Mouse (Mus musculus) liver, adult (tissue): ENCODE data around the gene Siah1b.

Experiments
- GATA4 ChIP-seq: IDR thresholded peaks from 2 replicates; pipeline ENCODE4 v1.6.1; 2014; ENCODE audit warnings: mild to moderate bottlenecking, low read length; ENCODE audit not compliant: insufficient replicate concordance

Gene Siah1b

DNA sequence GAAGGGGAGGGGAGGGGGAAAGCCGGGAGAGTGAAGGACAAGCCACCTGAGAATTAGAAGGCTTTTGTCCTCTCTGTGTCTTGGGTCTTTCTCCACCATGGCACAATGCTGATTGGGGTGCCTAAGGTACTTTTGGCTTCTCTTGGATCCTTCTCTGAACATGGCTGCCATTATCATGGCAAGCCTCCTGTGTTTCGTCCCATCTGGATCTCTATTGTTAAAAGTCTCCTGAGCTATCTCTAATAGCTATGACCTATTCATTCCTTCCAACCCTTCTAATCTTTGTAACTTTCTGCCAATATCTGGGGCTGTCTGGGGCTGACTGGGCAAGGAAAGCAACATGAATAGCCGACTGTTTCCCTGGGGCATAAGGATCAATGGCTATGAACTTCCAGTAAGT lies 17.8 kb downstream of the Siah1b start:
- TF ChIP-seq GATA4: no peak

- no peak for TF ChIP-seq GATA4
Observed at GRCm38 (mm10) chrX:164055726-164056125, 20.6 kb downstream of the Siah1b start.

GRCm38 (mm10) chrX:164046736-164047135 lies 29.6 kb downstream of the Siah1b start:
- TF ChIP-seq GATA4: no peak

DNA sequence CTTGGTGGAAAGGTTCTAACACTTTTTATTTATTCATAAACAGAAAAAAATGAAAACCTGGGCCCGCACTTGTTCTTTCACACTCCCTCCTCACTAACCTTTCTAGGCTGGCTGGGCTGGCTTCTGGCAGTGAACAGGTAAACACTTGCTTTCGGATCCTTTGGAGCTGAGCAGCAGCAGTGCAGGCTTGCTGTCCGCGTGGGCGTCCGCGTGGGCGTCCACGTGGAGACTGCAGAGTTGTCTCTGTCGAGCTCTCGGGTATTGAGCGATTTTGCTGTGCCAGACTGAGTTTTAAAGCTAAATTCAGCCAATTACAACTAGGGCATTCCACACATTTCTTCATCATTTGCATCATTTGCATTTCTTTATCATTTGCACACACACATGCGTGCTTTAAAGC lies 34.2 kb downstream of the Siah1b start:
- no peak for TF ChIP-seq GATA4

- TF ChIP-seq GATA4: no peak
Observed at GRCm38 (mm10) chrX:164038882-164039281, 37.4 kb downstream of the Siah1b start.

DNA sequence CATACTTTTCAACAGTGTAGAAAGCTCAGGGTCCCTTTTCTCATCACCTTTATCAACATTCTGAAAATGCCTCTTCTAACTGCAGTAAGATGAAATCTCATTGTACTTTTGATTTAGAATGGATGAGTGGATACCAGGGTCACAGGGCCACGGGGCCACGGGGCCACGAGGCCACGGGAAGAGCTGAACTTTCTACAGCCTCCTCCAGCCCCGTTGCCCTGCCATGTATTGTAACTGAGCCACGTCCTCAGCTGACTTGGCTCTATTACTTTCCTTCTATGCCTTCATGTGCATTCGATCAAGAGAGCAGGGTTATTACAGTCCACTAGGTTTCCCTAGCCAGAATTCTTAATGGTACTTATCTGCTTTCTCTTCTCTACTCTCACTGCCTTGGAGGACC lies 40.4 kb downstream of the Siah1b start:
- no peak for TF ChIP-seq GATA4

- TF ChIP-seq GATA4: no peak
Observed at GRCm38 (mm10) chrX:164035401-164035800, 40.9 kb downstream of the Siah1b start.

- TF ChIP-seq GATA4: no peak
Observed at GRCm38 (mm10) chrX:164032526-164032925, 43.8 kb downstream of the Siah1b start.

- TF ChIP-seq GATA4: no peak
Observed at GRCm38 (mm10) chrX:164027607-164028289, 48.5 kb downstream of the Siah1b start, which contains the start of gene Car5b. TSS of gene Car5b (minus strand) at chrX:164027997.
